Mouse (Mus musculus) kidney, postnatal 25 days (tissue): ENCODE measurements around the gene Gm1113.
A peak's percentile ranks its signal among the peaks of the same experiment; 100 is the strongest.

Experiments used
- DNase-seq, 2 experiments: peaks; one replicate each; pipeline ENCODE4 v3.0.0; 2021; ENCODE audit warnings: mixed read lengths in 2 of 2

The Gm1113 gene

GRCm38 (mm10) chr9:35523941-35524411 lies 5.9 kb upstream of the Gm1113 start:
- peak; percentile 76 to 77 for DNase-seq

GRCm38 (mm10) chr9:35523541-35523940 lies 5.5 kb upstream of the Gm1113 start:
- DNase-seq: no peak

- DNase-seq: no peak
These were observed 4.9 kb upstream of the Gm1113 start for GRCm38 (mm10) chr9:35522821-35523515.

GRCm38 (mm10) chr9:35522241-35522640 lies 4.2 kb upstream of the Gm1113 start:
- no peak for DNase-seq

GRCm38 (mm10) chr9:35520631-35521348 lies 2.7 kb upstream of the Gm1113 start:
- DNase-seq: no peak

- DNase-seq: no peak
These were observed 1.4 kb downstream of the Gm1113 start for GRCm38 (mm10) chr9:35516711-35517110.

GRCm38 (mm10) chr9:35516182-35516581 lies 1.9 kb downstream of the Gm1113 start:
- no peak for DNase-seq

GRCm38 (mm10) chr9:35513900-35514299 lies 4.2 kb downstream of the Gm1113 start:
- no peak for DNase-seq

- no peak for DNase-seq
These were observed 9.8 kb downstream of the Gm1113 start for GRCm38 (mm10) chr9:35508234-35508633.

GRCm38 (mm10) chr9:35502361-35503000 lies 15.6 kb downstream of the Gm1113 start:
- no peak for DNase-seq

- no peak for DNase-seq
These were observed 18.1 kb downstream of the Gm1113 start for GRCm38 (mm10) chr9:35499946-35500345.

GRCm38 (mm10) chr9:35495471-35495870 lies 22.6 kb downstream of the Gm1113 start:
- DNase-seq: no peak

GRCm38 (mm10) chr9:35494937-35495336 lies 23.1 kb downstream of the Gm1113 start:
- DNase-seq: no peak

- DNase-seq: no peak
These were observed 24.4 kb downstream of the Gm1113 start for GRCm38 (mm10) chr9:35493733-35494092.

GRCm38 (mm10) chr9:35493033-35493732 lies 24.9 kb downstream of the Gm1113 start:
- no peak for DNase-seq

- no peak for DNase-seq
These were observed 26.8 kb downstream of the Gm1113 start for GRCm38 (mm10) chr9:35491109-35491866.

- no peak for DNase-seq
These were observed 29.6 kb downstream of the Gm1113 start for GRCm38 (mm10) chr9:35488496-35488895.

GRCm38 (mm10) chr9:35486616-35487015 lies 31.5 kb downstream of the Gm1113 start:
- DNase-seq: no peak

- DNase-seq: no peak
These were observed 34.1 kb downstream of the Gm1113 start for GRCm38 (mm10) chr9:35483949-35484348.

GRCm38 (mm10) chr9:35482014-35482898 lies 35.8 kb downstream of the Gm1113 start:
- no peak for DNase-seq

GRCm38 (mm10) chr9:35479456-35479855 lies 38.6 kb downstream of the Gm1113 start:
- DNase-seq: no peak
